Mouse (Mus musculus) embryonic facial prominence, embryonic 15.5 days (tissue): ENCODE data around the gene Fancc. TPM values are rescaled to one million over a fixed set of nuclear protein-coding genes. Genes with fewer than 3 reads are reported as not detected.

Experiments used
- ATAC-seq: fragments of 200-750 bp; cut with Nextera tagmentation; 2 replicates; pipeline ENCODE4 v1.8.0; 2017; ENCODE audit warnings: low read depth, moderate TSS enrichment; ENCODE audit not compliant: insufficient number of reproducible peaks, low FRiP score, low TSS enrichment
- H3K27ac ChIP-seq: fragments of 300-500 bp; sonication (generic); replicated peaks from 2 replicates; pipeline ENCODE4 v1.5.1; 2015; ENCODE audit warnings: mild to moderate bottlenecking, inconsistent platforms
- H3K27me3 ChIP-seq: fragments of 300-500 bp; sonication (generic); 2 replicates; pipeline ENCODE4 v1.6.1; 2015; ENCODE audit warnings: inconsistent platforms
- H3K36me3 ChIP-seq: fragments of 300-500 bp; sonication (generic); 2 replicates; pipeline ENCODE4 v1.6.1; 2015; ENCODE audit warnings: mild to moderate bottlenecking, inconsistent platforms
- H3K4me1 ChIP-seq: fragments of 300-500 bp; sonication (generic); 2 replicates; pipeline ENCODE4 v1.6.1; 2015; ENCODE audit warnings: inconsistent platforms
- H3K4me2 ChIP-seq: fragments of 300-500 bp; sonication (generic); replicated peaks from 2 replicates; pipeline ENCODE4 v1.6.1; 2015; ENCODE audit warnings: mild to moderate bottlenecking, inconsistent platforms
- H3K4me3 ChIP-seq: fragments of 300-500 bp; sonication (generic); replicated peaks from 2 replicates; pipeline ENCODE4 v1.5.1; 2015; ENCODE audit warnings: mild to moderate bottlenecking, inconsistent platforms
- H3K9ac ChIP-seq: fragments of 300-500 bp; sonication (generic); 2 replicates; pipeline ENCODE4 v1.6.1; 2015; ENCODE audit warnings: inconsistent platforms
- H3K9me3 ChIP-seq: fragments of 300-500 bp; sonication (generic); replicated peaks from 2 replicates; pipeline ENCODE4 v1.6.1; 2016; ENCODE audit warnings: inconsistent platforms
- WGBS: fragments of 180-500 bp; shearing (Covaris S2); methylation state at CpG from one replicate; pipeline ENCODE4 v1.1.7; 2015; 5-methylcytosine and 5-hydroxymethylcytosine counted together
- polyA plus RNA-seq: library from polyadenylated mRNA; unstranded; fragments of >200 nt; fragmentation: Nextera tagmentation; extraction: Ambion mirVana; gene quantifications from 2 replicates; pipeline ENCODE4 v1.2.1, GENCODE M21; 2015

Gene Fancc
- polyA plus RNA-seq, 1 experiment from 2014 or later, result 22.9 TPM

GRCm38 (mm10) chr13:63300929-63301328 lies 196.1 kb downstream of the Fancc start:
- Histone ChIP-seq H3K4me2 (no peak overlapping the region), H3K36me3 (peaks cover 79% of the 10 kb centered on the region)
- 62% methylated on average over 7 of the region's 7 CpGs for WGBS

GRCm38 (mm10) chr13:63298931-63299330 lies 198.1 kb downstream of the Fancc start:
- no peak for ATAC-seq
- no peak overlapping the region for H3K9ac ChIP-seq
- no peaks in the 10 kb centered on the region for H3K9me3 ChIP-seq
- no peak overlapping the region for H3K4me2 ChIP-seq
- 0 out of 2 replicates have a peak overlapping the region, but pooled peaks have one; percentile 9 for H3K27ac ChIP-seq
- peaks cover 26% of the 10 kb centered on the region for H3K4me1 ChIP-seq
- H3K4me3 ChIP-seq, result no peak overlapping the region
- peaks cover 98% of the 10 kb centered on the region for H3K36me3 ChIP-seq
- H3K27me3 ChIP-seq, result no peaks in the 10 kb centered on the region
- 84% methylated on average over 5 of the region's 5 CpGs for WGBS

More at GRCm38 (mm10) chr13:63300929-63301328, 196.1 kb downstream of the Fancc start:
- ATAC-seq, result no peak
- Histone ChIP-seq H3K9me3 (no peaks in the 10 kb centered on the region), H3K27ac (0 out of 2 replicates have a peak overlapping the region, but pooled peaks have one; percentile 53), H3K4me1 (peaks cover 14% of the 10 kb centered on the region; the same call in 1 of the 2 replicates), H3K9ac (no peak overlapping the region), H3K4me3 (no peak overlapping the region), H3K27me3 (no peaks in the 10 kb centered on the region)

GRCm38 (mm10) chr13:63297933-63298332 lies 199.1 kb downstream of the Fancc start:
- Histone ChIP-seq H3K36me3 (peaks cover 96% of the 10 kb centered on the region), H3K9me3 (no peaks in the 10 kb centered on the region), H3K9ac (no peak overlapping the region), H3K4me2 (no peak overlapping the region), H3K4me3 (no peak overlapping the region), H3K4me1 (peaks cover 36% of the 10 kb centered on the region), H3K27me3 (no peaks in the 10 kb centered on the region), H3K27ac (no peak overlapping the region)
- ATAC-seq, result no peak
- WGBS, result 85% methylated on average over 3 of the region's 3 CpGs

- WGBS, result 89% methylated on average over 2 of the region's 2 CpGs
- Histone ChIP-seq H3K27ac (no peak overlapping the region), H3K4me1 (peaks cover 40% of the 10 kb centered on the region)
Measured at GRCm38 (mm10) chr13:63297003-63297402, 200.1 kb downstream of the Fancc start.

GRCm38 (mm10) chr13:63296300-63296699 lies 200.8 kb downstream of the Fancc start:
- Histone ChIP-seq H3K4me2 (no peak overlapping the region), H3K9me3 (no peaks in the 10 kb centered on the region), H3K27ac (0 out of 2 replicates have a peak overlapping the region, but pooled peaks have one; percentile 22), H3K4me3 (no peak overlapping the region), H3K9ac (no peak overlapping the region), H3K4me1 (peaks cover 40% of the 10 kb centered on the region), H3K36me3 (peaks cover 95% of the 10 kb centered on the region), H3K27me3 (no peaks in the 10 kb centered on the region)
- 78% methylated on average over 11 of the region's 11 CpGs for WGBS
- ATAC-seq, result no peak

More at GRCm38 (mm10) chr13:63297003-63297402, 200.1 kb downstream of the Fancc start:
- Histone ChIP-seq H3K9ac (no peak overlapping the region), H3K4me3 (no peak overlapping the region), H3K27me3 (no peaks in the 10 kb centered on the region), H3K4me2 (no peak overlapping the region), H3K9me3 (no peaks in the 10 kb centered on the region), H3K36me3 (peaks cover 95% of the 10 kb centered on the region)
- no peak for ATAC-seq

GRCm38 (mm10) chr13:63294359-63295193 lies 202.5 kb downstream of the Fancc start:
- 38% methylated on average over 15 of the region's 15 CpGs for WGBS
- no peaks in the 10 kb centered on the region for H3K9me3 ChIP-seq
- H3K4me2 ChIP-seq, result no peak overlapping the region
- ATAC-seq, result no peak
- H3K4me3 ChIP-seq, result no peak overlapping the region
- no peaks in the 10 kb centered on the region for H3K27me3 ChIP-seq
- no peak overlapping the region for H3K9ac ChIP-seq
- H3K27ac ChIP-seq, result peak overlapping the region; percentile 74
- H3K4me1 ChIP-seq, result peaks cover 50% of the 10 kb centered on the region
- peaks cover 95% of the 10 kb centered on the region for H3K36me3 ChIP-seq

- Histone ChIP-seq H3K4me2 (no peak overlapping the region), H3K4me3 (no peak overlapping the region), H3K9me3 (no peaks in the 10 kb centered on the region), H3K4me1 (peaks cover 59% of the 10 kb centered on the region), H3K36me3 (peaks cover 92% of the 10 kb centered on the region), H3K27me3 (no peaks in the 10 kb centered on the region), H3K9ac (no peak overlapping the region), H3K27ac (peak overlapping the region; percentile 74)
- WGBS, result 56% methylated on average over 3 of the region's 3 CpGs
- no peak for ATAC-seq
Measured at GRCm38 (mm10) chr13:63293647-63294046, 203.4 kb downstream of the Fancc start.

GRCm38 (mm10) chr13:63291016-63291415 lies 206.1 kb downstream of the Fancc start:
- Histone ChIP-seq H3K9me3 (no peaks in the 10 kb centered on the region), H3K27ac (no peak overlapping the region), H3K9ac (no peak overlapping the region), H3K36me3 (peaks cover 92% of the 10 kb centered on the region), H3K4me1 (peaks cover 77% of the 10 kb centered on the region), H3K4me2 (no peak overlapping the region), H3K27me3 (no peaks in the 10 kb centered on the region), H3K4me3 (no peak overlapping the region)
- no peak for ATAC-seq
- 89% methylated on average over 6 of the region's 6 CpGs for WGBS

GRCm38 (mm10) chr13:63290126-63290525 lies 207.0 kb downstream of the Fancc start:
- Histone ChIP-seq H3K4me1 (peaks cover 78% of the 10 kb centered on the region), H3K4me3 (no peak overlapping the region), H3K27ac (no peak overlapping the region; the same call in 1 of the 2 replicates), H3K9me3 (no peaks in the 10 kb centered on the region), H3K4me2 (no peak overlapping the region), H3K9ac (no peak overlapping the region), H3K36me3 (peaks cover 90% of the 10 kb centered on the region), H3K27me3 (no peaks in the 10 kb centered on the region)
- WGBS, result 85% methylated on average over 4 of the region's 4 CpGs
- no peak for ATAC-seq

GRCm38 (mm10) chr13:63289687-63290086 lies 207.4 kb downstream of the Fancc start:
- 34% methylated on average over 5 of the region's 5 CpGs for WGBS
- H3K36me3 ChIP-seq, result peaks cover 90% of the 10 kb centered on the region
- no peaks in the 10 kb centered on the region for H3K27me3 ChIP-seq
- peak overlapping the region; percentile 66 for H3K27ac ChIP-seq
- no peak overlapping the region for H3K9ac ChIP-seq
- H3K4me3 ChIP-seq, result no peak overlapping the region
- no peak for ATAC-seq
- no peak overlapping the region for H3K4me2 ChIP-seq
- H3K9me3 ChIP-seq, result no peaks in the 10 kb centered on the region
- peaks cover 78% of the 10 kb centered on the region for H3K4me1 ChIP-seq

GRCm38 (mm10) chr13:63289152-63289551 lies 207.9 kb downstream of the Fancc start:
- peaks cover 85% of the 10 kb centered on the region for H3K36me3 ChIP-seq
- H3K4me1 ChIP-seq, result peaks cover 74% of the 10 kb centered on the region
- H3K9ac ChIP-seq, result no peak overlapping the region
- H3K4me3 ChIP-seq, result no peak overlapping the region
- ATAC-seq, result no peak
- H3K27me3 ChIP-seq, result no peaks in the 10 kb centered on the region
- 13% methylated on average over 4 of the region's 4 CpGs for WGBS
- no peaks in the 10 kb centered on the region for H3K9me3 ChIP-seq
- H3K4me2 ChIP-seq, result no peak overlapping the region
- peak overlapping the region; percentile 66 for H3K27ac ChIP-seq
